Mouse (Mus musculus) mesoderm, embryonic 11.5 days (tissue): Measurements from ENCODE around the gene Stxbp5.
A peak's percentile ranks its signal among the peaks of the same experiment; 100 is the strongest.
"Not testable (repeated sequence)": the region's sequence is repeated elsewhere in the genome, so short reads cannot be mapped to it uniquely, and the experiment has no call there.

Experiments
- DNase-seq: peaks from one replicate; pipeline ENCODE4 v3.0.0-alpha.2; 2012; ENCODE audit warnings: low read depth, low spot score

The Stxbp5 gene

DNA sequence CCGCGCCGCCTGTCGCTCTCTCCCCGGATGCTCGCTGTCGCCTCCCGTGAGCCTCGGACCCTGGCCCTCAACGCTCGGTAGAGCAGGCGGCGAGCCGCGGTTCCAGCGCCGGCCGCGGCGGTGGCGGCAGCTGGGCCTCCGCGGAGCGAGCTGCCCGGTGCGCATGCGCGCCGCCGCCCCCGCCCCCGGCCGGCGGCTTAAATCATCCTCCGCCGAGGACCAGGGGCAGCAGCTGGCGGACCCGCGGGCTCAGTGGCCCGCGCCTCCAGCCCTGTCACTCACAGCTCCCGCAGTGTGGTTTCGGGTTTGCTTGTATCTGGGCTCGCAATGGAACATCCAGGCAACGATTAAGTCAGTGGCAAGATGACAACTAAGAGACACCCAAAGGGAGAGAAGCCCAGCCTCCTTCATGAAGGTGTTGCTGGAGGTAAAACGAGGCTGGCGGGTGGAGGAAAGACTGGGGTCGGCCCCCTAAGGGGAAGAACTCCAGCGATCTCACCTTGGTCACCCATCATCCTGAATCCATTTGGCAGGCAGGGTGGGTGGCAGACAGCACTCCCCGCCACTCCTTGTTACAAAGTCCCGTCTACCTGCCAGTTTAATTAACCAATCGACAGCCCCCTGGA, at the start of gene Stxbp5:
Gene Stxbp5, minus strand, starts transcription at position 9 of the 626 bp plus-strand sequence.
- peak; percentile 91 for DNase-seq

DNA sequence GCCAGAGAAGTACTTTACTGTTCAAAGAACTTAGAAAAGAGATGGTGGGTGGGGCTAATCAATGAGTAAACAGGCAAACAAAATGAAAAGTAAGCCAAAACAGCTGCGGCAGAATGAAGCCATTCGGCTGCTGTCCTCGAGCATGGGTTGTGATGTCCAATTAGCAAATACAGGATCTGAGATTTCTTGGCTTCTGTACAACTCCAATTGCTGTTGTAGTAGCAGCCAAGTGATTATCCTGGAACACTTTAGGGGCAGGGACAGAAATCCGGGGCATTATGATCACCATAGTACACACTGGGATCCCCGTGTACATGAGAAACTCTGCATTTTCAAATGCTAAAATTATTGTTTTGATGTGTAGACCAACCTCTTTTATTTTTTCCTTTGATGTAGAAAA, 11.5 kb upstream of the Stxbp5 start:
- no peak for DNase-seq

DNA sequence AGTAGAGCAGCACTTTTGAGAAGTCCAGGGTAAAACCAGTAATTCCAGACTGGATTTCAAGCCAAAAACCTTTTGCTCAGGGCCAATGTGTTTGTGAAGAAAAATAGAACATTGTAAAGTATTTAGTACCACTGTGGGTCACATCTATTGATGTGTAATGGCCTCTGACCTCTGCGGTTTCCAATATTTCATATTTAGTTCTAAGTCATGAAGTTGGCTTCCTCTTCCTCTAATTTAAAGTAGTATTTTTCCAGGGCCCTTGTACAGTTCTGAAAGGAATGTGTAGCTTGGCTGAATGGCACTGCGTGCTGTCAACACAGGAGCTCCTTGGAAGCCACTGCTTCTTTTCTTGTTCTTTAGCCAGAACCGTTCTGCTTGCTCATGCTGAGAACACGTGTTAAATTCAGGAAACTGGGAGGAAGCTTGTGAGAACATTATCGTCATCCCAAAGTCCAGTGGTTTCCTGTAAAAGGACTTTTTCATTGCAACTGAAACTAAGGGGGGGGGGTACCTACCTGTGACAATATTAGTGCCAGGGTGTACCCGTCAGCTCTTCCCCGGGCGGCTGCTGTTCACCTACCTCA, 7.1 kb upstream of the Stxbp5 start:
- no peak for DNase-seq

DNA sequence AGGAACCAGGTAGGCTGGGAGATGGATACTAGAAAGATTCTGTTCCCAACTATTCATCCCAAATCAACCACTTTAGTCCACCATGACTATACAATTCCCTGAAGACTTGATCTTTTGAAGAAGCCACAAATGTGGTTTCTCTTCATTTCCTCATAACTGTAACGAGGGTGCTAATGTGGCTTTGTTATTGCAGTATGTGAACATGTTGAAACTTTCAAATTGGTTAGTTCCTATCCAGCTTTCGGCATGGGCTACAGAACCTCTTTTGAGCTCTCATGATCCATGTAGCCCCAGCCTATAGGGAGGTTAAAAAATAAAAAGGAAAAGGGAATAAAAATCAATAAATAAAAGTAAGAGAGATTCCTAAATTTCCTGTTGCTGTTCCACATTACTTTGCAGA, 6.6 kb upstream of the Stxbp5 start:
- DNase-seq: no peak

DNA sequence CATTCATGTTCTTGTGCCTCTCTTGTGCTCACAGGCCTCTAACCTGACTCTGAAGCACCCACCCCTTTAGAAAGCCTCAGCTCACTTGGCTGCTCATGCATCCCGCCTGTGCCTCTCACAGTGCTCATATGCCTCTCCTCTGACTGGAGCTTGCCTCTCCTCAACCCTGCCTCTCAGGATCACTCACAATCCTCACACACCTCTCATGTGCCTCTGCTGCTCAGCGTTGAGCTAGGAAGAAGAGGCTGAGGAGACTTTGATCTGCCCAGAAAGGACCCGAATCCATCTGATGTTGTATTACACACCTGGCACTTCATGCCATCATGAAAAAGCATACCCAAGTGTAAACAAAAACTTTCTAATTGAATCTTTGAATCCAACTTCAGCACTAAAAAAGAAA, 5.3 kb upstream of the Stxbp5 start:
- DNase-seq: no peak

DNA sequence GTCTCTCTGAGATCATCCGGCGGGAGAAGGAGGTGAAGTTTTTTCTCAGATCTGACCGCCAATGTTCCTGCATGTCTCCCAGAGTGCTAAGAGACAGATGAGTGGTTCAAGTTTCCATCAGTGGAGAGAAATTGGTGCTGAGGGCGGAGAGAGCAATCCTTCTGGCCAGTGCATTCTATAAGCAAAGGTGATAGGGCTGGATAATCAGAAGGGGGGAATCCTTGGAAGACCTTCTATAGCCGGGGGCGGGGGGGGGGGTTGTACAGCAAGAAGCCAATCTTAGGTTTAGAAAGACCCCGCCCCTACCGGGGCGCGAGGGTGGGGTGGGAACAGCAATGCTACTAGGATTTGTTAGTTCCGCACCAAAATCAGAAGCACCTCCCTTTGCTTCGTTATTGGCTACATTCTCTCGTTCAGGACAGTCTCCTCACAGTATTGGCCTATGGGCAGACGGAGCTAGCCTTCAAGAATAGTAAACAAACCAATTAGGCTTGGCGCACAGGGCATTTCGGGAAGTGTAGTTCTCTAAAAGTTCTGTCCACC, 889 bp upstream of the Stxbp5 start:
- DNase-seq: peak; percentile 90

DNA sequence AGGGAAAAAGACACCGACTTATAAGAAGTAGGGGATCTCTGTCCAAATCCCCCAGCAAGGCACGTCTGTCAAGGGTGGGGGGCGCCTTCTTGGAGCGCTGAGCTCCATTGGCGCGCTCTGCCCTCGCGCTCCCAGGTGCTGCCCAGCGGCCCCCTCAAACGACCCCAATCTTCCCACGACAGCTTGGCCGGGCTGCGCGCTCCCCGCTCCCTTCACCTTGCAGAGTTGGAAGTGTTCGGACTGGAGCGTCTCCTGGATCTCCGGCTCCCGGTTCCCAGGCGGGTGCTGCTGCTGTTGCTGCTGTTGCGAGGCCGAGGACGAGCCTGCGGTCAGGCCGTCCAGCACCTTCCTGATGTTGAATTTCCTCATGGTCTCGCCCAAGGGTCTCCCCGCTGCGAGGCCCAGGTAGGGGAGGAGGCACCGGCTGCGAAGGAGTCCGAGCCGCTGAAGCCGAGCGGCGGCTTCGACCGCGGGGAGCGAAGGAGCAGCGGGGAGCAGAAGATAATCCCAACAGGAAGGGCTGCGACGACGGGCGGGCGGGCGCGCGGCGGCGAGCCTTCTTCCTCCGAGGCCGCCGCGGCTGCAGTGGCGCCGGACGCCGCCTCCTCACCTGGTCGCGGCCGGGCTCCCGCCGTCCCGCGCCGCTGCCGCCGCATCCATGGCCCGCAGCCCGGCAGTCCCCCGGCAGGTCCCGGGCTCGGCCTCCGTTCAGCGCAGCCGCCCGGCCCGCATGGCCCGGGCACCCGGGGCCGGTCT, 386 bp downstream of the Stxbp5 start:
- peak; percentile 44 for DNase-seq

DNA sequence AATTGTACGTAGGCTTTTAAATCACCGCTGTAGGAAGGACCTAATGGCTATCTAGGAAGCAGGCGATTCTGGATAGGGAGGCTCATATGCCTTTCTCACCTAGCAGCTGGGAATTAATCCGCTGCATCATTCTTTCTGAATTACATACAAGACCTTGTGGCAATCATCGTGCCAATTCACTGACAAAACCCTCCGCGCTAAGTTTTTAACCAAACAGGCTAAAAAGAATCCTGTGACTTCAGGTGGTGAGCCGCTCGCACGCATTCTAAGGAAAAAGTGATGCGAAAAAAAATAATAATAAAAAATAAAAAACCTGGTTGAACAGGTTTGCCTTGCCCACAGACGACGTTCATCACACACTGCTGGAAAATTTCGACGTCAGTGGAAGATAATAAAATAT, 1.1 kb downstream of the Stxbp5 start:
- DNase-seq: peak; percentile 39

DNA sequence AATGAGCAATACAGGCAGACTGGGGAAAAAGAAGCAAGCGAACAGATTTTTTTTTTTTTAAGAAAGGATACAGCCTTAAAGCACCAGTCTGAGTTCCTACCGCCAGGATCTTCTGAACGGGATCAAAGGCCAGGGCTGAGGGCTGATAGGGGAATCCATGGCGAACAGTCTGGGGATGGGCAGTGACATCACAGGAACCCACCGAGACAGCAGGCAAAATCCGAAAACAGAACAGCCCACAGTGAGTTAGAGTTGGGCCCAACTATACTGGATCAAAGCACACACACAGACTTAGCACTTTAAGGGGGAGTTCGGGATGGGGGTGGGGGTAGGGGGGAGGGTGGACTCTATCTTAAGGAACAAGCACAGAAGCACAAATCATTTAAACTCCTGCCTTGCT, 1.8 kb downstream of the Stxbp5 start:
- peak; percentile 30 for DNase-seq

DNA sequence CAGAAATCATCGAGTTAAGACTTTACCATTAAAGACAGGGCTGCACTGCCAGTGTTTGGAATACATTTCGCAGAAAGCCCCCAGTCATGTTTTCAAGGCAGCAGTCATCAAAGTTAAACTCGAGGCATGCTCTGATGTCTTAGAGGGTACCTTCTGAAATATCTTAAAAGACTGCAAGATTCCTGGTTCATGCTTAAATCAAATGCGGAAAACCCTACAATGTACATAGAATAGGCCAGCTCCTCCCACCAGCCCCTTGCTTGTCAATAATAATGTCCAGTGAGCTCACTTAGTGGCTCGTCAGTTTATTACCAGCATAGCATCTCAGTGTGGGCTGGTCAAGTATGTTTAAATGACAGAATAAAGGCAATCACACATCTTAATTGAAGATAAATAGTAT, 3.0 kb downstream of the Stxbp5 start:
- DNase-seq: no peak

DNA sequence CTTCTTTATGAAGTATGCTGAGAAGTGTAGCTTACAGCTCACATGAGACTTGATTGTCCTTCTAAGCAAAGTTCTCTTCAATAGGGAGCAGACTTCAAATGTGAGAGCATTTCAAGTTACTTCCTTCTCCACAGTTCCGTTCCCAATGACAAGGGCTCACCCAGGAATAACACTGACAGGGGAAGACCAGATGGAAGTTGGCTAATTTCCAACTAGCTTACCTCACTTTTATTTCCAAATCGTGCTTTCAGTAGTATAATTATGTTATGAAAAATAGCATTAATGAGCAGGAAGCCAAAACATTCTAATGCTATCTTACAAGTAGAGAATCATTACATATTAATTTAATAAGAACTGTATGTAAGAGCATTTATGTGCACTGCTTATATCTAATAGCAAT, 7.3 kb downstream of the Stxbp5 start:
- DNase-seq: no peak

DNA sequence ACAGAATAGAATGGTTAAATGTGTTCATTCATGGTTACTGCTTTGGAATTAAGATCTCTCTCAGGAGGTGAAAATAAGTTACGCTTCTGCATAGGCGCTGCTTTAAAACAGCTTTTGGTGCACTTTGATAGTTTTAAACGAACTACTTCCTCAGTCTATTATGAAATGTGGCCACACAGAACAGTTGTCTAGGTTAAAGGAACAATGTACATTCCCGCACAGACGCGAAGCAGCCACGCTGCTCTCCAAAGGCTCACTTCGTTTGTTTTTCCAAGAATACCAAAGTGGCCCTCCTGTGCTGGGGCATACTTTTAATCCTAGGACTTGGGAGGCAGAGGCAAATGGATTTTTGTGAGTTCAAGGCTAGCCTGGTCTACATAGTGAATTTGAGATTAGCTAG, 11.2 kb downstream of the Stxbp5 start:
- no peak for DNase-seq

DNA sequence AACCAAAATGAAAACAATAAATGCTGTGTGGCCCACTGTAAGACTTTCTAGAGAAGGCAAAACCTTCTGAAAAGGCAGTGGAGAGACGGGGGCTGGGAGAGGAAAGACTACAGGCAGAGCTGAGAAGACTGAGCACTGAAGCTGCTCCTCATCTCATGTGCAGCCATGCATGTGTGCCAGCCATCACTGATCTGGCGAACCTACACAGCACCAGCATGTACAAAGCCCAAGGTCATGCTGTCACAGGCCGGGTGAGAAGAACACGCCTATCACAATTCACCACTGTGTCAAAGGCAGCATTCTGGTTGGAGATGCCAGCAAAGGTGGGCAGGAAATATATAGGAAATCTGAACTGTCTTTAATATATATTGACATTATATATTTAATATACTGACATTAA, 12.2 kb downstream of the Stxbp5 start:
- no peak for DNase-seq

DNA sequence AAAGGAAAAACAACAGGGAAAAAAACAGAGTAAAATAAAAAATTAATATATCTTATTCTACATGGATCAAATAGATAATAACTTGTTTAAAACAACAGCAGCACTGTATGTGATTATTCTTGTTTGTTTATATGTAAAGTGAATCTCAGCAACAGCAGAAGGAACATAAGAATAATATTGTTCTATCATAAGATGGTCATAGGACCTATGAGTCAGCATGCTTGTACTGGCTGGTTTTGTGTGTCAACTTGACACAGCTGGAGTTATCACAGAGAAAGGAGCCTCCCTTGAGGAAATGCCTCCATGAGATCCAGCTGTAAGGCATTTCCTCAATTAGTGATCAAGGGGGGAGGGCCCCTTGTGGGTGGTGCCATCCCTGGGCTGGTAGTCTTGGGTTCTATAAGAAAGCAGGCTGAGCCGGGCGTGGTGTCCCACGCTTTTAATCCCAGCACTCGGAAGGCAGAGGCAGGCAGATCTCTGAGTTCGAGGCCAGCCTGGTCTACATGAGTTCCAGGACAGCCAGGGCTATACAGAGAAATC, 19.0 kb downstream of the Stxbp5 start:
- DNase-seq: not testable (repeated sequence)

DNA sequence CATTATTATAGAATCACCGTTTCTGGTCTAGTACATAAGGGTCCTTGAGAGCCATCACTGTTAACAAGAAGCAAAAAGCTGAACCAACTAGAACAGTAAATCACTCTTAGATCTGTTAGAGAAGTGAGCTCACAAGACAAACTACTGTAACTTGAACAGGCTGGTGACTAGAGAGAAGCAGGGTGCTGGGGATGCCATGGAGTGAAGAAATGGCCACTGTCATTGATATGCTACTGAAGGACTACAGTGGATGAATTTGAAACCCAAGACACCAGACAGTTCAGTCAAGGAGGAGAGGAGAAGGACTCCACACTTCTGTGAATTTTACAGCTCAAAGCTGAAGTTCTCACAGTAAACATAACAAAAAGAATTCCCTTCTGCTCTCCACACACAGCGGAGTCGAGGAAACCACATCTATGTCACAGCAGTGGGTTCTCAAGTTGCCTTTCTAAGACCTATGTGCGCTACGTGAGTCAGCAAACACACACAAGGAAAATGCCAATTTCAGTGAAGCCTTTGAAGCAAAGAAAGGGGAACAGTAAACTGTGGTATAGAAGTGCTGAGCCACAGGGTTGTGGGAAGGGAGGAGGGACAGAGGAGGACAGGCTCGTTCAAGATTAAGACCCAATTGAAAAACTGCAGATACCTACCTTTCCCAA, 20.7 kb downstream of the Stxbp5 start:
- DNase-seq: no peak

DNA sequence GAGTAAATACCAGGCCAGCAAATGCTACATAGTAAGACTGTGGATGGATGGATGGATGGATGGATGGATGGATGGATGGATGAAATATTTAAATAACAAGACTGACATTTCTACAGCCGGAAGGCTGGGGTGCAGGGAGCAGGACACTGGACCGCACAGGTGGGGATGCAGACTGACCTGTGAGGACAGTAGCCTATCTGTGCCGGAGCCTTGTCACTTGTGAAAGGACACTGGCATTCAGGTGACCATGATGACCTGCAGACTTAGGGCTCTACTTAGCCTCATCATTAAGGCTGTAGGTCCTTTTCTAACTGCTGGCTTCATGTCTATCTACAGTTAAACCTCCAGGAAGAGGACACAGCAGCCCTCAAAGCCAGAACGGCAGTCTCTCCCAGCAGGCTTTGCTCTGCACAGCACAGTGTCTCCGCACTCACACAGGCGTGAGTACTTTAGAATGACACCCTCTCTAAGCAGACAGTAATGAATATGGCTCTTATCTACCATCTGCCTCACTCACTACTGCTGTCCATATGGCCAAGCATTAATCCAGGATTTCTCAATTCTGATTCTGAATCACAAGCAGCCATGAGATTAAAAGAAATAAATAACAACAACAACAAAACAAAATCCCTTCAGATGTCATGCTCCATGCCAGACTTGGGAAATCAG, 21.9 kb downstream of the Stxbp5 start:
- DNase-seq: no peak

DNA sequence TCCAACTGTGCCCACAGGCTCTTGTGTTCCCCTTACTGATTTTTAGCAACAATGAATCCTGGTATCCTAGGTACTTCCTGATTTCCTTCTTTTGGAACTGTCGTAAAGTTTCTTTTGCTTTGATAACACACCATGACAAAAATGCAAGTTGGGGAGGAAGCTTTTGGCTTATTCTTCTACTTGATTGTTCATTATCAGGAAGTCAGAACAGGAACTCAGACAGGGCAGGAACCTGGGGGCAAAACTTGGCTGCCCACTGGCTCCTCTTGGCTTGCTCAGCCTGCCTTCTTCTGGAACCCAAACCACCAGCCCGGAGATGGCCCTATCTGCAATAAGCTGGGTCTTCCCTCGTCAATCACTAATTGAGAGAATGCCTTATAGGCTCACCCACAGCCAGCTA, 25.0 kb downstream of the Stxbp5 start:
- no peak for DNase-seq

DNA sequence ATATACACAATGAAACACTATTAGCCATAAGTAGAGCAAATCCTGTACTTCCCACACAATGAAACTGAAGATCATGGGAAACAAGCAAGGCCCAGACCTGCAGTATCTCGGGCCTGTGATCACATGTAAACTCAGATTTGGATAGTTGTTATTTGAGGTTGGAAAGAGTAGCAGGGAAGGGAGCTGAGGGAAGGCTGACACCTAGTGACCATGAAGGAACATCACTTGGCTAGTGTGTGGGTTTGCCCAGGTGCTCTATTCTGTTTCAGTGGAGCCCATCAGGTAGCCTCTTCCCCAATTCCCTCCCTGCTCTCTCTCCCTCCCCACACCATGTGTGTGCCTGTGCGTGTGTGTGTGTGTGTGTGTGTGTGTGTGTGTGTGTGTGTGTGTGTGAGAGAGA, 28.7 kb downstream of the Stxbp5 start:
- DNase-seq: no peak

DNA sequence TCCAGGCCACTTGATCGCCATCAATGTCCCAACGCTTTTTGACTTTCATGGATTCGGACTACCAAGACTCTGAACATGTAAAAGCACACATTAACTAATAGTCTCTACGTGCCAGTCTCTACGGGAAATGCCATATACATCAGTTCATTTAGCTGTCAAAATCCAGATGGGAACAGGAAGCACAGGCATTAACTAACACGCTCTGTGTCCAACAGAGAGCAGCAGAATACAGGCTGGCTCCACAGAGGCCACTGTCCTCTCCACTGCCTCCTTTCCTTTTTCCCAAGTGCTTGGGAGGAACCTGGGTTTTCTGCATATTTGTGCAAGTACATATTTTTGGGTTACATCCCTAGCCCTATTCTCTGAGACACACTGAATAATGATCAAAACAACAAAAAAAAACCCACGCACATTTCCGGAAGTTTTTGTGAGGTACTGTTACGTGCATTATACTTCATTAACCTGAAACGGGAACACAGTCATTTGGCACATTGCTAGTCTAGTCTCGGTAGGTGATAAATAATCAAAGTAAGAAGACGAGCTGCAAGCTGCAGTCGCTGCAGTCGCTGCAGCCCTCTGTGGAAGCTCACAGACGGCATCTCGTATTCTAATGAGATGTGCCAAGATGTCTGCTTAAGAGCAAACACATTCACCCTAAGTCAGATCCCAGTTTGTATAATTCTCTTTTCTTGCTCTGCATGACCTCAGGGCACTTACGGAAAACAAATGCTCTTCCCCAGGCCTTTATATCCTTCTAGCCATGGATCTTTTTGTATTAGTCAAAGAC, 33.9 kb downstream of the Stxbp5 start:
- DNase-seq: peak; percentile 27

DNA sequence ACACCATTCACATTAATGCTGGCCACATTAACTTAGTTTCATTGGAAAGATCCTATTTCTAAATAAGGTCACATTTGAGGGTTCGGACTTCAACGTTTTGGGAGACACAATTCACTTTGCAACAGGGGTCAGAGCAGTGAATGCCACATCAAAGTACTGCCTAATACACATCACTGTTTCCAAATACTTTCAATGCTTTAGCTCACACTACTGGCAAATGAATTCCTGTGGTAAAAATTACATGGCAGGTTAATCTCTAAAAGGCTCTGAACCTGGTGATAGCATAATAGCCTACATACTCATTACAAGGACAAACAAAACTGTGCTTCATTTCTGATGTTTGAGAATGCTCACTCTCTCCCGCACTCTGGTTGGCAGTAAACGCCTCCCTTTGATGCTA, 40.9 kb downstream of the Stxbp5 start:
- DNase-seq: no peak

DNA sequence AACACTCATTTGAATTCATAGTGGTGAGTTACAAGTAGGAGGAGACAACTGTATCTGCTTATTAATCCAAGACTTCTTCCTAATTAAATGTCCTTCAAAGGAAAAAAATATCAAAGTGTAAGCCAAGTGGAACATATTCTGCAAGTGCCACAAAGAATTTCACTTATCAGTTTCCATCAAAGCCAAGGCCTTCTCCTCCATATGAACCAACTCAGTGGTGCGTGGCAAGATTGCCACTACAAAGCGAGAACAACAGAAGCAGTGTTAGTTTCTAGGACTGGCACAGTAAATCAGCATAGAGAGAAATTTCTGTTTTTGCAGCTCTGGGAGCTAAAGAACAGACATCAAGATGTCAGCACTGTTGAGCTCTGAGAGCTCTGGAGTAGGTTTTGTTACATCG, 41.4 kb downstream of the Stxbp5 start:
- DNase-seq: no peak
